Mouse (Mus musculus) midbrain, embryonic 12.5 days (tissue): ENCODE measurements at regions not wholly inside any gene's neighbourhood (a gene's known extent, or its start where the extent isn't known, plus 50 kb on each side); places are given as distances from the start of the nearest gene placed in this dataset.

Source experiments
- ATAC-seq: fragments of 200-750 bp; cut with Nextera tagmentation; 2 replicates; pipeline ENCODE4 v1.8.0; 2017; ENCODE audit warnings: low read depth, moderate TSS enrichment, moderate library complexity; ENCODE audit not compliant: low FRiP score
- H3K27ac ChIP-seq: fragments of 300-500 bp; sonication (generic); replicated peaks from 2 replicates; pipeline ENCODE4 v1.5.1; 2016; ENCODE audit warnings: mild to moderate bottlenecking
- H3K27me3 ChIP-seq: fragments of 300-500 bp; sonication (generic); 2 replicates; pipeline ENCODE4 v1.6.1; 2016; ENCODE audit warnings: mild to moderate bottlenecking
- H3K36me3 ChIP-seq: fragments of 300-500 bp; sonication (generic); 2 replicates; pipeline ENCODE4 v1.6.1; 2016
- H3K4me1 ChIP-seq: fragments of 300-500 bp; sonication (generic); 2 replicates; pipeline ENCODE4 v1.6.1; 2016
- H3K4me2 ChIP-seq: fragments of 300-500 bp; sonication (generic); replicated peaks from 2 replicates; pipeline ENCODE4 v1.6.1; 2016; ENCODE audit warnings: mild to moderate bottlenecking, moderate library complexity
- H3K4me3 ChIP-seq: fragments of 300-500 bp; sonication (generic); 2 replicates; pipeline ENCODE4 v1.5.1; 2016; ENCODE audit warnings: mild to moderate bottlenecking
- H3K9ac ChIP-seq: fragments of 300-500 bp; sonication (generic); replicated peaks from 2 replicates; pipeline ENCODE4 v1.6.1; 2016; ENCODE audit warnings: mild to moderate bottlenecking, moderate library complexity
- H3K9me3 ChIP-seq: fragments of 300-500 bp; sonication (generic); 2 replicates; pipeline ENCODE4 v1.6.1; 2016; ENCODE audit warnings: mild to moderate bottlenecking
- WGBS: fragments of 180-500 bp; shearing (Covaris S2); methylation state at CpG from one replicate; pipeline ENCODE4 v1.1.7; 2016; 5-methylcytosine and 5-hydroxymethylcytosine counted together

GRCm38 (mm10) chr3:42153372-42153771 is 411.0 kb downstream of the D3Ertd751e start:
- Histone ChIP-seq H3K27ac (no peak overlapping the region), H3K27me3 (no peaks in the 10 kb centered on the region), H3K9me3 (no peaks in the 10 kb centered on the region), H3K4me2 (no peak overlapping the region), H3K4me3 (no peak overlapping the region), H3K36me3 (no peaks in the 10 kb centered on the region), H3K4me1 (no peaks in the 10 kb centered on the region; the same call in 1 of the 2 replicates), H3K9ac (no peak overlapping the region)
- ATAC-seq: no peak
- WGBS: 82% methylated on average over 3 of the region's 3 CpGs

DNA sequence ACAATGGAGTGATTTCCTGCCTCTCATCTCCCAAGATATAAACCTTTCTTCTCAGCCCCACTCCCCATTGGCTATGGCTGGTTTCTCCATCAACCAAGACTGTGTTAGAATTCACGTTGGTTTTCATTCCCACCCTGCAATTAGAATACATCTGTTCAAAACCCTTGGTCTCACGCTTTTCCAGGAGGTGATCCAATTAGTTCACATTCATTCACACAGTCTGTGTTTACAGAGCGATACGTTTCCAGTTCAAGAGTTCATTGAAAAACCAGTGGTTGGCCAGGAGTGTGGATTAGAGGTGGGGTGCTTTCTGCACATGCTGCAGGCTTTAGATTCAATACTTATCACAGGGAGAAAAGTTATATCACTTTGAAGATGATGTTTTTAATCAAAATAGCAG is 412.5 kb downstream of the D3Ertd751e start:
- no peaks in the 10 kb centered on the region; the same call in 1 of the 2 replicates for H3K4me1 ChIP-seq
- no peak overlapping the region for H3K4me3 ChIP-seq
- 25% methylated on average over 4 of the region's 4 CpGs for whole genome bisulfite sequencing
- H3K27me3 ChIP-seq: no peaks in the 10 kb centered on the region
- H3K36me3 ChIP-seq: no peaks in the 10 kb centered on the region
- H3K9ac ChIP-seq: no peak overlapping the region
- peak; percentile 6; the same call in 1 of the 2 replicates for ATAC-seq
- no peaks in the 10 kb centered on the region for H3K9me3 ChIP-seq
- no peak overlapping the region for H3K27ac ChIP-seq
- no peak overlapping the region for H3K4me2 ChIP-seq

GRCm38 (mm10) chr3:42163666-42164065 is 421.3 kb downstream of the D3Ertd751e start:
- no peaks in the 10 kb centered on the region for H3K27me3 ChIP-seq
- 51% methylated on average over 3 of the region's 3 CpGs for WGBS
- H3K27ac ChIP-seq: no peak overlapping the region
- no peak overlapping the region for H3K4me3 ChIP-seq
- H3K4me2 ChIP-seq: no peak overlapping the region
- H3K9ac ChIP-seq: no peak overlapping the region
- ATAC-seq: no peak
- no peaks in the 10 kb centered on the region for H3K36me3 ChIP-seq
- H3K9me3 ChIP-seq: no peaks in the 10 kb centered on the region
- H3K4me1 ChIP-seq: no peaks in the 10 kb centered on the region

GRCm38 (mm10) chr3:42199206-42199605 is 456.8 kb downstream of the D3Ertd751e start:
- H3K9me3 ChIP-seq: no peaks in the 10 kb centered on the region
- no peak overlapping the region for H3K9ac ChIP-seq
- no peaks in the 10 kb centered on the region for H3K4me1 ChIP-seq
- no peak overlapping the region for H3K4me2 ChIP-seq
- no peaks in the 10 kb centered on the region for H3K36me3 ChIP-seq
- 85% methylated on average over 1 of the region's 1 CpGs for WGBS
- H3K4me3 ChIP-seq: no peak overlapping the region
- H3K27me3 ChIP-seq: no peaks in the 10 kb centered on the region
- H3K27ac ChIP-seq: no peak overlapping the region
- no peak for ATAC-seq

GRCm38 (mm10) chr3:42201373-42201772 is 459.0 kb downstream of the D3Ertd751e start:
- Histone ChIP-seq H3K27ac (no peak overlapping the region), H3K4me2 (no peak overlapping the region), H3K9me3 (no peaks in the 10 kb centered on the region), H3K9ac (no peak overlapping the region), H3K4me3 (no peak overlapping the region), H3K36me3 (no peaks in the 10 kb centered on the region), H3K4me1 (no peaks in the 10 kb centered on the region), H3K27me3 (no peaks in the 10 kb centered on the region)
- no peak for ATAC-seq
- 92% methylated on average over 6 of the region's 6 CpGs for WGBS

GRCm38 (mm10) chr3:42205640-42206039 is 463.2 kb downstream of the D3Ertd751e start:
- H3K4me1 ChIP-seq: no peaks in the 10 kb centered on the region
- 84% methylated on average over 4 of the region's 4 CpGs for WGBS
- H3K4me2 ChIP-seq: no peak overlapping the region
- H3K4me3 ChIP-seq: no peak overlapping the region
- no peaks in the 10 kb centered on the region for H3K36me3 ChIP-seq
- H3K9me3 ChIP-seq: no peaks in the 10 kb centered on the region
- H3K27me3 ChIP-seq: no peaks in the 10 kb centered on the region
- no peak overlapping the region for H3K27ac ChIP-seq
- no peak for ATAC-seq
- H3K9ac ChIP-seq: no peak overlapping the region

GRCm38 (mm10) chr3:42211420-42211819 is 469.0 kb downstream of the D3Ertd751e start:
- H3K36me3 ChIP-seq: no peaks in the 10 kb centered on the region
- H3K9me3 ChIP-seq: no peaks in the 10 kb centered on the region
- no peak overlapping the region for H3K27ac ChIP-seq
- no peaks in the 10 kb centered on the region for H3K27me3 ChIP-seq
- no peak overlapping the region for H3K9ac ChIP-seq
- H3K4me2 ChIP-seq: no peak overlapping the region
- H3K4me3 ChIP-seq: no peak overlapping the region
- H3K4me1 ChIP-seq: peaks cover 4% of the 10 kb centered on the region; the same call in 1 of the 2 replicates
- ATAC-seq: no peak
- 78% methylated on average over 3 of the region's 3 CpGs for WGBS

GRCm38 (mm10) chr3:42212456-42212855 is 470.0 kb downstream of the D3Ertd751e start:
- Histone ChIP-seq H3K36me3 (no peaks in the 10 kb centered on the region), H3K4me1 (peaks cover 4% of the 10 kb centered on the region; the same call in 1 of the 2 replicates), H3K4me3 (no peak overlapping the region), H3K4me2 (no peak overlapping the region), H3K9ac (no peak overlapping the region), H3K9me3 (no peaks in the 10 kb centered on the region), H3K27me3 (no peaks in the 10 kb centered on the region), H3K27ac (no peak overlapping the region)
- no peak for ATAC-seq
- 88% methylated on average over 5 of the region's 5 CpGs for WGBS

DNA sequence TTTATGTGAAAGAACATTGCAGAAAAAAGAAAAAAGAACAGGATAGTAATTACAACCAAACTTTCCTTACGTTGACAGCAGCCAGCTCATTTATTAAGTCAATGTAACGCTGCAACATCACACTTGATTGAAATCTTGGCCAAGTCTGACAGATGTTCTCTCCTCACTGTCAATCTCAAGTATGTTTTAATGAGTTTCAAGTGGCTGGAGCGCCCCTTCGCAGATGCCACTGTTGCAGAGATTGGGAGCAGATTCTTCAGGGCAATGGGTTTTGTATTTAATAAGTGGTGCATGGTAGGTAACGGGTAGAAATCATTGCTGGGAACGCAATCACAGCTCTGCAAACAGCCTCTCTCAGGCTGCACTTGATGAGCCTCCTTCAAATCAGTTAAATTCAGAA is 470.8 kb downstream of the D3Ertd751e start:
- Histone ChIP-seq H3K27me3 (no peaks in the 10 kb centered on the region), H3K36me3 (no peaks in the 10 kb centered on the region), H3K9ac (no peak overlapping the region), H3K4me1 (peaks cover 4% of the 10 kb centered on the region; the same call in 1 of the 2 replicates), H3K27ac (no peak overlapping the region), H3K4me3 (no peak overlapping the region), H3K9me3 (no peaks in the 10 kb centered on the region), H3K4me2 (no peak overlapping the region)
- 77% methylated on average over 6 of the region's 6 CpGs for WGBS
- ATAC-seq: no peak

- no peaks in the 10 kb centered on the region for H3K9me3 ChIP-seq
- no peaks in the 10 kb centered on the region for H3K27me3 ChIP-seq
- no peak overlapping the region for H3K4me3 ChIP-seq
- no peak overlapping the region for H3K27ac ChIP-seq
- 0 out of 2 replicates have a peak, but pooled peaks have one; percentile 30 for ATAC-seq
- no peaks in the 10 kb centered on the region for H3K36me3 ChIP-seq
- H3K9ac ChIP-seq: no peak overlapping the region
- H3K4me1 ChIP-seq: peaks cover 4% of the 10 kb centered on the region; the same call in 1 of the 2 replicates
- 73% methylated on average over 10 of the region's 10 CpGs for WGBS
- H3K4me2 ChIP-seq: no peak overlapping the region
Measured at GRCm38 (mm10) chr3:42214624-42215276, 472.3 kb downstream of the D3Ertd751e start.

DNA sequence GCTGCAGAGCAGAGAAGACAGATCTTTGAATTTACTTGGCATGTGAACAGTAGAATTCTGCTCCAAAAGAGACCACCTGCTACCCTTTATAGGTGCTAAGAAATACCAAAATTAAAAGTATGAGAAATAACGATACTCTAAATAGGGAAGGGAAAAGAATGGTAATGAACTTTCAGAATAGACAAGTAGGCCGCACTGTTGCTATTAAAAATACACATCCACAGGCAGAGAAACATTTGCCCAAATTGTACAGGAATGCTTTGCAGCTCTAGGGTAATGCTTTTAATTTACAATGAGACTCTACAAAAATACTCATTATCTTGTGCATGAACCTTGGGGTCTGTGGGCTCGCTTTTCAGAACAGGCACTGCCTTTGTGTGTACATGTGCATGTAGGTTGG is 476.3 kb downstream of the D3Ertd751e start:
- no peaks in the 10 kb centered on the region for H3K27me3 ChIP-seq
- H3K36me3 ChIP-seq: no peaks in the 10 kb centered on the region
- 92% methylated on average over 3 of the region's 3 CpGs for WGBS
- no peaks in the 10 kb centered on the region for H3K9me3 ChIP-seq
- no peak overlapping the region for H3K4me2 ChIP-seq
- no peak overlapping the region for H3K27ac ChIP-seq
- H3K9ac ChIP-seq: no peak overlapping the region
- no peak for ATAC-seq
- peaks cover 4% of the 10 kb centered on the region; the same call in 1 of the 2 replicates for H3K4me1 ChIP-seq
- no peak overlapping the region for H3K4me3 ChIP-seq

DNA sequence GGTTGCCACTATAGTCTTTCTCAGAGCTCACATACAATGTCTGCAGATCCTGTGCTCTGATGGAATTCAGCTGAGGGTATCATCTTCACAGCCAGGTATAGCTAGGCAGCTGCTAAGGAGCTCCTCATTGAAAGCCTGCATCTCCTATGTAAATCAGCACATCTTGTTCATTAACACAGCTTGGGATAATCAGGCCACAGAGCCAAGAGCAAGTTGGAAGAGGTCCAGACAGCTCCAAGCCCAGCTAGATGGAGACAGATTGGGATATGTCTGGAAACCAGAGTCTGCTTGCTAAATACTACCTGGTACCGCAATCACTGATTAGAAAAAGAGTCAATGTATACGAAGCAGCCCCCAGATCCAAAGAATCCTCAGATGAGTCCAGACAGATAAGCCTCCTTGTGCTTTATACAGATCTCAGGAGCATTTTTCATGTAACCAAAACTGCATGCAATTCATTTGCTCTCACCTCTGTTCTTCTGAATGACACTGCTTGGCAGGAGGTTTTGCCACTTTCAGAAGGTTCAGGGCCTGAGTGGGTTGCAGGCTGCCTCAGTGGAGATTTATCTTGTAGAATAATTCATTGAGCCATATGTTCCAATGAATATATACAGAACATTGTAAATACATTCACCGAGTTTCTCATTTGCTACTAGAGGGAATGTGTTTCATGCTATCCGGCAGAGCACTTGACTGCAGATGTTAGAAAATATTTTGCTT is 485.4 kb downstream of the D3Ertd751e start:
- Histone ChIP-seq H3K27ac (no peak overlapping the region), H3K9me3 (no peaks in the 10 kb centered on the region), H3K4me3 (no peak overlapping the region), H3K36me3 (no peaks in the 10 kb centered on the region), H3K27me3 (no peaks in the 10 kb centered on the region), H3K4me2 (no peak overlapping the region), H3K9ac (no peak overlapping the region), H3K4me1 (no peaks in the 10 kb centered on the region)
- no peak for ATAC-seq
- 90% methylated on average over 4 of the region's 4 CpGs for WGBS
